Mouse (Mus musculus) liver, adult 2 months (tissue): ENCODE results near the gene Rpp30.

Experiments used
- CTCF ChIP-seq: fragments of 200-500 bp; IDR thresholded peaks from 2 replicates; pipeline ENCODE4 v1.5.1; 2011; ENCODE audit warnings: low read depth, low read length, control low read depth
- POLR2A ChIP-seq: fragments of 200-500 bp; IDR thresholded peaks from 2 replicates; pipeline ENCODE4 v1.6.1; 2011; ENCODE audit warnings: low read length, control low read depth; ENCODE audit not compliant: insufficient read depth; ENCODE audit errors: extremely low read depth

DNA sequence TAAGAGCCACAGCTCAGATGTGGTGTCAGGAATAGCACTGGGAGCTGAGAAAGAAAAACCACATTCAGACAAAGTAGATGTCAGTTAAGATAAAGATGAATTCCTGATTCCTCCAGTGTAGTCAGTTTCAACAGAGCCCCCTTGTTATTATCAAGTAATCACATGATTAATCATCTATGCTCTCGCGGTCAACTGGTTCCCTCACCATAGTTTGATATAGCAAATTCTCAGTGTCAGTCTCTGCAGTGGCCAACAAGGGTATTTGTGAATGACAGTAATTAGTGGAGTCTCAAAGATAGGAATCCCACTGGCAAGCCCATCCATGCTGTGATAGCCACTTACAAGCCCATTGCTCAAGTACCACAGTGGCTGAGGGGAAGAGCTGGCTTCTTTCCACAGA is 60.1 kb downstream of the Rpp30 start:
- no peak for TF ChIP-seq CTCF
- TF ChIP-seq POLR2A = no peak
